Mouse (Mus musculus) heart, postnatal 14 days (tissue): ENCODE results near the gene Plk3. TPM values are rescaled to one million over a fixed set of nuclear protein-coding genes. Genes with fewer than 3 reads are reported as not detected.

Source experiments
- DNase-seq, 2 experiments: peaks; one replicate each; pipeline ENCODE4 v3.0.0; 2021 to 2022
- intact Hi-C: fragments of 180-260 bp; cut with DNase I; formaldehyde crosslinking; loops from one replicate; pipeline ENCODE4 v1.15.1; 2025
- total RNA-seq, 2 experiments: library from RNA; stranded (reverse); gene quantifications; 2 replicates each; pipeline ENCODE4 v1.2.3; 2021

Plk3 gene
- total RNA-seq, 2 experiments from 2014 or later = 1.8 to 3.1 TPM

GRCm38 (mm10) chr4:117140613-117141012 lies 6.8 kb upstream of the Plk3 start:
- intact Hi-C loops = loop anchor here (1.0 to 5.0 kb wide), 4 partner anchors 20 to 313 kb away; no protein-coding TSS in a partner anchor
- no peak for DNase-seq

- intact Hi-C loops = no loop called here
- peak in 1 of 2 experiments; percentile 33 for DNase-seq
Observed at GRCm38 (mm10) chr4:117139217-117139612, 5.5 kb upstream of the Plk3 start.

DNA sequence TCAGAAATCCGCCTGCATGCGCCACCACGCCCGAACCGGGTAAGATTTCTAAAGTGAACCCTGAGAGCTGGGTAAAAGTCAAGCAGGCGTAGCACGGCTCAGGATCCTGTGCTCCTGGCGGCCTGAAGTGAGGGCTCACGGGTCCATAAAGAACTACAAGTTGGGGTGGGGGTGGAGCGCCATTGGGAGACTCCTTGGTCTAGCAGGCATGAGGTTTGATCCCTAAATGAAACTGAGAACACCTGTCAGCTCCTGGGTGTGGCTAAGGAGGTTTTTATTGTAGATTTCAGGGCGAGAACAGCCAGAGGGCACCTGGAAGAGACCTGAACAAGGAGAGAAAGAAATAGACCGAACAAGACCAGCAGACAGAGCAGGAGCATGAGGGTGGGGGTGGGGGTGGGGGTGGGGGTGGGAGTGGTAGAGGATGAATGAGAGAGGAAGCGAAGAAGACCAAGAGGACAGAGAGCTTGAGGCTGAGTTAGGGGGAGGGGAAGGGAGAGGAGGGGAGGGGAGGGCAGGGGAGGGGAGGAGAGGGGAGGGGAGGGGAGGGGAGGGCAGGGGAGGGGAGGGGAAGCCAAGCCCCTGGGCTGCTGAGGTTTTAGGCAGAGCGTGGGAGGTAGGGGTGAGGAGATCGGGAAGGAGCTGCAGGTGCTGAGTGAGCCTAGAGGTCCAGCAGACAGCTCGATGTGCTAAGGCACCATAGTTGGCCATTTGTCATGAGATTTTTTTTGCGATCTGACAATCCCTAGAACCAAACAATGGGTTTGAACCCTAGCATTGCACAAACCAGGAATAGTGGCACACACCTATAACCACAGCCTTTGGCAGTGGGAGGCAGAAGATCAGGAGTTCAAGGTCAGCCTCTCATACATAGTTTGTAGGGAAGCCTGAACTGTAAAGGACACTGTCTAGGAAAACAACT lies 4.8 kb upstream of the Plk3 start:
- no peak for DNase-seq
- intact Hi-C loops = no loop called here

- intact Hi-C loops = no loop called here
- DNase-seq = no peak
Observed at GRCm38 (mm10) chr4:117136034-117136433, 2.3 kb upstream of the Plk3 start.

GRCm38 (mm10) chr4:117134601-117134995 lies 835 bp upstream of the Plk3 start:
- intact Hi-C loops = no loop called here
- DNase-seq = no peak

- no peak for DNase-seq
- intact Hi-C loops = no loop called here
Observed at GRCm38 (mm10) chr4:117133366-117133796, 382 bp downstream of the Plk3 start.

DNA sequence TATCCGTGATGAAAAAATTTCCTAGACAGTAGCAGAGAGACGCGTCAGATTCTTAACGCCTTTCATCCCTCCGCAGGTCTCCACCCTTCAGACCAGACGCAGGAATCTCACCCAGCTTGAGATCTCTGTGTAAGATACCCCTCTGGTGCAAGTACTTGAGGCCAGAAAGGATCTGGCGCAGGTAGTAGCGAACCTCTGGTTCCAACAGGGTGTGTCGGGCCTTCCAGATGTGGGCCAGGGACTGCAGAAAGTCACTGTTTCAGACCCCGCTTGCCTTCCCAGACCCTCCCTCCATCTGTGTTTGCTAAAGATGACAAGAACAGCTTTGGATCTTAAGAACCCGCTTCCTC lies 994 bp downstream of the Plk3 start:
- DNase-seq = no peak
- intact Hi-C loops = no loop called here

- no peak for DNase-seq
- intact Hi-C loops = no loop called here
Observed at GRCm38 (mm10) chr4:117131890-117132793, 1.6 kb downstream of the Plk3 start.

GRCm38 (mm10) chr4:117131198-117131597 lies 2.6 kb downstream of the Plk3 start:
- intact Hi-C loops = no loop called here
- no peak for DNase-seq

GRCm38 (mm10) chr4:117130790-117131189 lies 3.0 kb downstream of the Plk3 start:
- intact Hi-C loops = no loop called here
- no peak for DNase-seq

DNA sequence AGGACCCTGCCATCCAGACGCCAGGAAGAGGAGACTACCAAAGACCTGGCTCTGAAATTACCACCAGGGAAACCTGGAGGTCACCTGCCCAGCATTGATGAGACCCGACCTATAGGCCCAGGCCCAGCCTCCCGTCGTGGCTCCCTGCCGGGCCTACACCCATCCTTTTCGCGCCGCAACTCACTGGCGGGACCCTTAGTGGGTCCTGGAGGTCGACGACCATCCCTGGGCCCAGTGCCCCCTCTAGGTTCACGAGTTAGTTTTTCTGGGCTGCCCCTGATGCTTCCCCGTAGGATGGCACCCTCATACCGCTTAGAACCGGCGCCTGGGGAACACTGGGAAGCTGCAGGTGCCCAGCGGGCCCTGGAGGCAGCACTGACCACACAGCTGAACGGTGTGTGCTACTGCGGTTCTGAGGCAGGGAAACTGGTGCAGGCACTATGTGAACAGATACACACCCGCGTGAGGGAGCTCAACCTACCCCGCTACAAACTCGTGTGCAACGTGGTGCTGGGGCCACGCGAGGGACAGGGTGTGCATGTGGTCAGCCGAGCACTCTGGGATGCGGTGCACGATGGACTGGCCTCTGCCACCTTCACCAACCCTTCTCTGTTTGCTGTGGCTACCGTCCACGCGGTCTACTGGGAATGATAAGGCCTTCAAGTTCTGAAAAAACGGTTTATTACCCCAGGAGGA lies 5.6 kb downstream of the Plk3 start:
- intact Hi-C loops = loop anchor here (10.0 kb wide), 1 partner anchor 413 kb away; no protein-coding TSS in a partner anchor
- DNase-seq = no peak

DNA sequence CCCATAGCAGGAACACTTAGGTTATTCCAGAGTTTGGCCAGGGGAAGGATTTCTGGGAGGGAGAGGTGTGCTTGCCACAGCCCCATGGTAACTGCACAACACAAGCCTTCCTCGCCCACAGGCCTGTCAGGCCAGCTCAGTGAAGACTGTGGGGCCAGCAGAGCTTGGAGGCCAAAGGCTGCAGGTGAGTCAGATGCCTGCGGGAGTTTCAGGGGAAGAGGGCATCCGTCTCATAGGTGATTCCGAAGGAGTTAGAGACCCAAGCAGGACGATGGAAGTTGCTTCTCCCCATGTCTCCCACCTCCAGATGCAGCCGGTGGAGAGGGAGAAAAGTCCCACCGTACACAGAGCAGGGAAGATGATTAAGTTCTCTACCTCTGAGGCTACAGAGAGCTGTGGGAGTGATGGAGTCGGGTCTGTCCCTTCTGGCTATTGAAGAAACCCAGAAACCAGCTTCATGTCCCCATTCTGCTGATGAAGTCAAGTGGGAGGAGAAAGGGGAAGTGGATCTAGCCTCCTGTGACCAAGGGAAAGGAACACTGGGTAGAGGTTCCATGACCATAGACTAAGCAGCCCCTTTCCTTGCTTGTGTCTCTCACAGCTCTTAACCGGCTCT lies 7.0 kb downstream of the Plk3 start, which contains the start of gene Tctex1d4:
TSS of gene Tctex1d4 (plus strand) at position 120 of the 616 bp plus-strand sequence.
- intact Hi-C loops = loop anchor here (10.0 kb wide), 1 partner anchor 412 kb away; no protein-coding TSS in a partner anchor
- DNase-seq = no peak

DNA sequence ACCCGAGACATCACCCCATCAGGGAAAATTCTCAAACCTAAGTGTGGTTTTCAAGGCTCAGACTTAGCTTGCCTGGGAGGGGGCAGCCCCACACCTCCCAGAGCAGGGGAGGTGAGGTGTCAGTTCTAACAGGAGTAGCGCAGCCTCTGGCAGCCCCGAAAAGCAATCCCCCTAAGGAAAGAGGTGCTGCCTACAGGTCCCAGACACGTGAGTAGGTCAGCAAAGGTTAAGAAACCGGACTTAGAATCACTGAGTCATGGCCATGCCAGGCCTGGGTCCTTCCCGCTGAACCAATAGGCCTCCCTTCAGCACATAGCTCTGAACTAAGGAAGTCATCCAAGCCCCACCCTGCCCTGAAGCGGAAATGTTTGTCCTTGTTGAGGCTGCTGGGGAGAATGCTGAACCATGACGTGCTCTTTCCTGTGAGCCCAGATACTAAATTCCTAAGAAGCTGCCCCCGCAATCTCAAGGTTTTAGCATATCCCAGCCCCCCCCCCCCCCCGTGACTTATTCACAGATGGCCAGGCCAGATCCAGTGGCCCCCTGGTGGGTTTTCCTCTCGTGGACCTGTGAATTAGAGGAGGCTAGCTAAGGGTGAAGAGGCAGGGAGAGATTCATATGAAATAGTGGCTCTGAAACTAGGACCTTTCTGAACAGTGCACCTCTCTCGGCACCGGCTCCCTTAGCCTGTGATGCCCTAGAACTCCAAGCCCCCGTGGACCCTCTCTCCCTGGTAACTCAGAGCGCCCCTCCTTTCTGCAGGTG lies 7.7 kb downstream of the Plk3 start:
- intact Hi-C loops = loop anchor here (10.0 kb wide), 1 partner anchor 411 kb away; no protein-coding TSS in a partner anchor
- peak; percentile 77 to 79 for DNase-seq

DNA sequence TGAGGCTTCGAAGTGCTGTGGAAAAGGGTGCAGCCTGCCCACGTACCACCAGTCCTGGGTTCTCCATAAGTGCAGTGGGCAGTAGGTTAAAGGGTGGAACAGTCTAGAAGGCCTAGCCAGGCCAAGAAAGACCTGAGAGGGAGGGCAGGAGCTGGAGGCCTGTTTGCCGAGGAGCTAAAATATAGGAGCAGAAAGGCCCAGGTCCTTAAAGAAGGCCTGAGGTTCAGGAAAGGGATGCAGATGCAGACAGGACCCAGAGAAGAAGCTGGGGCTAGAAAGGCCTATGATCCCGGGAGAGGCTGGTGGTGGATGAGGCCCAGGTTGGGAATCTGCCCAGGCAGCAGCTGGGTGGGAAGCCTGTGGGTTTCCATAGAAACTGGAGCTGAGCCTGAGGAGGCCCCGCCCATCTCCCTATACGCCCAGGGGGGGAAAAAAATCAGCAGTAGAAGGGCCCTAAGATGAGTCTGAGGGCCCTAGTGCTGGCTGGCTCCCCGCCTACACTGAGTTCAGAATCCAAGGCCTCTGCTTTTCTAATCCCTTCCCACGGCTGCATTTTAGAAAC lies 8.3 kb downstream of the Plk3 start, which contains the start of gene Btbd19:
TSS of gene Btbd19 (minus strand) at position 378 of the 562 bp plus-strand sequence.
- intact Hi-C loops = loop anchor here (10.0 kb wide), 1 partner anchor 411 kb away; no protein-coding TSS in a partner anchor

GRCm38 (mm10) chr4:117124518-117125347 lies 9.0 kb downstream of the Plk3 start:
- intact Hi-C loops = loop anchor here (5.0 to 10.0 kb wide), 2 partner anchors 122 to 410 kb away; no protein-coding TSS in a partner anchor
- peak; percentile 53 to 60 for DNase-seq

More for the DNA sequence above, 8.3 kb downstream of the Plk3 start, which contains the start of gene Btbd19:
- peak; percentile 83 to 87 for DNase-seq

GRCm38 (mm10) chr4:117124218-117124517 lies 9.6 kb downstream of the Plk3 start:
- intact Hi-C loops = loop anchor here (5.0 to 10.0 kb wide), 2 partner anchors 122 to 409 kb away; no protein-coding TSS in a partner anchor
- no peak for DNase-seq

DNA sequence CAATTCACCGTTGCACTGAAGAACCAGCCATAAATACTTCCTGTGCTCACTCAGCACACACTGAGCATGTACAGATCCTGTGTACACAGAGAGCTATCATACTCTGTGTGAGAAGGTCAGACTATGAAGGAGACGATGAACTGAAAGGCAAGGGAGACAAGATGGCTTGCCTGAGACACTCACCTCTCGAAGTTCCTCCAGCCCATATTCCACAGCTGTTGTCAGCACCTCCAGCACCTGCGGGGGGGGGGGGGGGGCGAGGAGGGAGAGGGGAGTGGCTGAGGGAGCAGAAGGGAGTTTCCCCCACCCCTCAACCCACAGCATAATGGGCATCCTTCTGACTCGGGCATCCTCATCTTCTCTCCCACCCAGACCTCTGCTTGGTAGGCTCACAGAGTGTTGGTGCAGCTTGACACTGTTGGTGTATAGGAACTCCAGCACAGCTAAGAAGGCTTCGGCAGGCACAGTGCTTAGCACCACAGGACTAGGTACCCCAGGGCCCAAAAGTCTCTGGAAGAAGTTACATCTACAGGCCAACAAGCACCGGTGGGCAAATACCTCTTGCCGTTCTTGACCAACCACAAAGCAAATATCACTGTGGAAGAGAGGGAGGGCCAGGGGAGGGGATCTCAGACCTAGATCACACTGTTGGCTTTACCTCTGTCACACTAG lies 10.1 kb downstream of the Plk3 start:
- intact Hi-C loops = loop anchor here (5.0 to 10.0 kb wide), 2 partner anchors 121 to 409 kb away; no protein-coding TSS in a partner anchor
- no peak for DNase-seq
